11 mouse cellular contexts compared by ENCODE assay signal in genomic region chr2:125428811-125429438, GRCm38 (mm10).
DNase-seq lines count a peak whose midpoint lies in the region; ATAC-seq lines count a peak whose summit lies in the region.
"Had no signal": no experiment of that assay in that cellular context is flagged by ENCODE, and none has a peak within 500 bp of the region (broad histone marks: within the 10 kb centered on the region; RNA-seq: fewer than 3 reads in every experiment).

No protein-coding gene starts in this region.

- H3K27ac ChIP-seq in embryonic facial prominence, embryonic 11.5 days (replicated peaks; ENCODE audit: low read depth, low read length) = no peak overlapping the region
- no peak overlapping the region for H3K27ac ChIP-seq in intestine, embryonic 16.5 days (ENCODE audit: low read length)

- no peaks in the 10 kb centered on the region for H3K36me3 ChIP-seq in embryonic facial prominence, embryonic 11.5 days (replicated peaks; ENCODE audit: control insufficient read depth, insufficient read depth, low read depth, low read length)
- no peaks in the 10 kb centered on the region for H3K36me3 ChIP-seq in intestine, embryonic 16.5 days (ENCODE audit: control insufficient read depth, insufficient read depth, low read length)

- DNase-seq in frontal cortex, postnatal 36 days (ENCODE audit: low spot score in 2 of 2) = no peak
- peak; percentile 40 for DNase-seq in 3T3-L1 (ENCODE audit: low read depth, low spot score)
- DNase-seq in embryonic facial prominence, embryonic 11.5 days (ENCODE audit: low spot score) = peak; percentile 75
- peak; percentile 34 for DNase-seq in heart, postnatal 4 days
- DNase-seq: liver, postnatal 0 days; retina, postnatal 1 day had no signal

- H3K4me3 ChIP-seq in embryonic facial prominence, embryonic 11.5 days (ENCODE audit: low read depth, low read length) = no peak overlapping the region
- H3K4me3 ChIP-seq in intestine, embryonic 16.5 days (ENCODE audit: low read length) = no peak overlapping the region
- H3K4me3 ChIP-seq: erythroblast, embryonic 14.5 days had no signal

- no peaks in the 10 kb centered on the region for H3K9me3 ChIP-seq in embryonic facial prominence, embryonic 11.5 days (replicated peaks; ENCODE audit: control insufficient read depth, low read length)
- H3K9me3 ChIP-seq in intestine, embryonic 16.5 days (ENCODE audit: control insufficient read depth, low read length) = no peaks in the 10 kb centered on the region

- H3K27me3 ChIP-seq in embryonic facial prominence, embryonic 11.5 days (ENCODE audit: control insufficient read depth, insufficient read depth, low read length) = no peaks in the 10 kb centered on the region
- no peaks in the 10 kb centered on the region for H3K27me3 ChIP-seq in intestine, embryonic 16.5 days (replicated peaks; ENCODE audit: control insufficient read depth, insufficient read depth, low read length)

- WGBS in embryonic facial prominence, embryonic 11.5 days = 59% methylated on average over 10 of the region's 10 CpGs
- WGBS in intestine, embryonic 16.5 days = 69% methylated on average over 10 of the region's 10 CpGs

- H3K4me2 ChIP-seq in embryonic facial prominence, embryonic 11.5 days (ENCODE audit: low read depth, low read length) = no peak overlapping the region
- H3K4me2 ChIP-seq in intestine, embryonic 16.5 days (ENCODE audit: low read depth, low read length) = no peak overlapping the region

- ATAC-seq in frontal cortex, adult (ENCODE audit: low TSS enrichment) = peak; percentile 16
- ATAC-seq in embryonic facial prominence, embryonic 11.5 days (replicated peaks; ENCODE audit: insufficient number of reproducible peaks, low FRiP score, low TSS enrichment, low read depth) = no peak
- no peak for ATAC-seq in erythroid progenitor cell, adult 5-6 weeks (replicated peaks; ENCODE audit: low FRiP score, poor library complexity, severe bottlenecking)
- ATAC-seq in inflammation-experienced regulatory T-cells, adult 6 months = no peak
- no peak for ATAC-seq in intestine, embryonic 16.5 days
- ATAC-seq: liver, postnatal 0 days had no signal

- H3K4me1 ChIP-seq in embryonic facial prominence, embryonic 11.5 days (ENCODE audit: control insufficient read depth, insufficient read depth, low read length) = no peaks in the 10 kb centered on the region; the same call in 1 of the 2 replicates
- 0 out of 2 replicates have a peak, but pooled peaks cover 8% of the 10 kb centered on the region for H3K4me1 ChIP-seq in intestine, embryonic 16.5 days (ENCODE audit: control insufficient read depth, insufficient read depth, low read length)

- H3K9ac ChIP-seq in embryonic facial prominence, embryonic 11.5 days (replicated peaks; ENCODE audit: low read length) = no peak overlapping the region
- H3K9ac ChIP-seq in intestine, embryonic 16.5 days (ENCODE audit: low read depth, low read length) = no peak overlapping the region
- H3K9ac ChIP-seq: liver, postnatal 0 days had no signal

Comparison
In these comparisons a context has a peak if more than half of its experiments do, and no peak if none do; other contexts are left out.
1. DNase-seq: peak in 3T3-L1 (single experiment), embryonic facial prominence, embryonic 11.5 days (single experiment) and heart, postnatal 4 days (single experiment); none in frontal cortex, postnatal 36 days (0 of 2).